In genomic region chr11:48798984-48799920, GRCm38 (mm10) we compare ENCODE assay signal across 8 mouse cellular contexts. TPM values are rescaled to one million over a fixed set of nuclear protein-coding genes. Genes with fewer than 3 reads are reported as not detected.
A peak's percentile ranks its signal among the peaks of the same experiment; 100 is the strongest.
DNase-seq lines count a peak whose midpoint lies in the region; ATAC-seq and TF ChIP-seq lines count a peak whose summit lies in the region.

No protein-coding gene starts in this region.

- peak overlapping the region; percentile 78 for H3K4me3 ChIP-seq in cerebellum, adult 2 months (replicated peaks; ENCODE audit: insufficient read depth, low read depth, low read length)
- peak overlapping the region; percentile 90 for H3K4me3 ChIP-seq in testis, adult 2 months (ENCODE audit: control insufficient read depth, low read depth, low read length)
- H3K4me3 ChIP-seq in limb, embryonic 11.5 days (ENCODE audit: low read depth, low read length): peak overlapping the region; percentile 89
- peak overlapping the region; percentile 61 for H3K4me3 ChIP-seq in olfactory bulb, adult 2 months (ENCODE audit: insufficient read depth, low read depth, low read length)

- H3K36me3 ChIP-seq in testis, adult 2 months (ENCODE audit: control insufficient read depth, insufficient read depth, low read length): peaks cover 1% of the 10 kb centered on the region
- peaks cover 20% of the 10 kb centered on the region for H3K36me3 ChIP-seq in limb, embryonic 11.5 days (ENCODE audit: control insufficient read depth, insufficient read depth, low read length)

- TF ChIP-seq POLR2A in cerebellum, adult 2 months (IDR thresholded peaks at IDR 0.05; ENCODE audit: borderline replicate concordance, insufficient read depth, low read length): no peak
- TF ChIP-seq POLR2A in testis, adult 2 months (IDR thresholded peaks at IDR 0.05; ENCODE audit: control insufficient read depth, low read depth, low read length): no peak
- no peak for TF ChIP-seq POLR2A in olfactory bulb, adult 2 months (IDR thresholded peaks at IDR 0.05; ENCODE audit: insufficient read depth, low read depth, low read length)

- no peak for TF ChIP-seq CTCF in cerebellum, adult 2 months (IDR thresholded peaks at IDR 0.05; ENCODE audit: borderline replicate concordance, insufficient read depth, low read depth, low read length)
- TF ChIP-seq CTCF in testis, adult 2 months (IDR thresholded peaks at IDR 0.05; ENCODE audit: control insufficient read depth, insufficient read depth, insufficient replicate concordance, low read depth, low read length): no peak
- no peak for TF ChIP-seq CTCF in olfactory bulb, adult 2 months (IDR thresholded peaks at IDR 0.05; ENCODE audit: insufficient read depth, low read depth, low read length)

- H3K4me1 ChIP-seq in cerebellum, adult 2 months (ENCODE audit: control insufficient read depth, insufficient read depth, low read length): peaks cover 11% of the 10 kb centered on the region; the same call in 1 of the 2 replicates
- peaks cover 2% of the 10 kb centered on the region; the same call in 1 of the 2 replicates for H3K4me1 ChIP-seq in testis, adult 2 months (ENCODE audit: control insufficient read depth, insufficient read depth, low read length)
- H3K4me1 ChIP-seq in limb, embryonic 11.5 days (ENCODE audit: control insufficient read depth, insufficient read depth, low read length): peaks cover 12% of the 10 kb centered on the region
- H3K4me1 ChIP-seq in olfactory bulb, adult 2 months (ENCODE audit: control insufficient read depth, insufficient read depth, low read length): peaks cover 7% of the 10 kb centered on the region; the same call in 1 of the 2 replicates

- peak overlapping the region; percentile 94 for H3K9ac ChIP-seq in limb, embryonic 11.5 days (ENCODE audit: low read length)

- peak; percentile 25; the same call in 1 of the 2 replicates for ATAC-seq in limb, embryonic 11.5 days (ENCODE audit: insufficient number of reproducible peaks, low FRiP score, low TSS enrichment, low read depth)

- H3K4me2 ChIP-seq in limb, embryonic 11.5 days (ENCODE audit: low read depth, severe bottlenecking): peak overlapping the region; percentile 79

- H3K27me3 ChIP-seq in cerebellum, adult 2 months (ENCODE audit: control insufficient read depth, insufficient read depth, low read length): no peaks in the 10 kb centered on the region
- no peaks in the 10 kb centered on the region for H3K27me3 ChIP-seq in testis, adult 2 months (ENCODE audit: control insufficient read depth, insufficient read depth, low read length)
- no peaks in the 10 kb centered on the region for H3K27me3 ChIP-seq in limb, embryonic 11.5 days (ENCODE audit: control insufficient read depth, insufficient read depth, low read length)

- H3K27ac ChIP-seq in cerebellum, adult 2 months (ENCODE audit: insufficient read depth, low read length): peak overlapping the region; percentile 44; the same call in 1 of the 2 replicates
- peak overlapping the region; percentile 99 for H3K27ac ChIP-seq in testis, adult 2 months (ENCODE audit: control insufficient read depth, insufficient read depth, low read depth, low read length)
- H3K27ac ChIP-seq in limb, embryonic 11.5 days (replicated peaks; ENCODE audit: low read depth, low read length): peak overlapping the region; percentile 94
- peak overlapping the region; percentile 2; the same call in 1 of the 2 replicates for H3K27ac ChIP-seq in olfactory bulb, adult 2 months (ENCODE audit: insufficient read depth, low read depth, low read length)

- no peaks in the 10 kb centered on the region for H3K9me3 ChIP-seq in limb, embryonic 11.5 days (ENCODE audit: control insufficient read depth, low read length)

- WGBS in cerebellum, adult 2 months: 10% methylated on average over 18 of the region's 18 CpGs
- 12% methylated on average over 18 of the region's 18 CpGs for WGBS in limb, embryonic 11.5 days
- WGBS in olfactory bulb, adult 2 months: 5% methylated on average over 18 of the region's 18 CpGs

- no peak for DNase-seq in cerebellum, adult 2 months
- no peak for DNase-seq in cerebellum, postnatal 10 days
- DNase-seq in testis, postnatal 14 days (ENCODE audit: low spot score): no peak
- DNase-seq in limb, embryonic 11.5 days (ENCODE audit: low spot score): no peak
- no peak for DNase-seq in thymus, postnatal 10 days (ENCODE audit: low spot score in 2 of 2)
- no peak for DNase-seq in urinary bladder, adult 18-20 months (ENCODE audit: low spot score in 2 of 2)

RNA-seq across cellular contexts. Expression of gene Rack1, which starts 0.9 kb away (rescaled TPM):
- 426 and 432 TPM in 2 replicates for polyA plus RNA-seq in cerebellum, adult 2 months (2012; rRNA removed)
- polyA plus RNA-seq in testis, adult 2 months (2012; rRNA removed): 208 and 217 TPM in 2 replicates
- polyA plus RNA-seq in limb, embryonic 11.5 days (2014; fragmentation: Nextera tagmentation; extraction: Ambion mirVana): 805 and 864 TPM in 2 replicates
- 2,873 TPM in 1 of 2 replicates, not detected in the other for polyA plus RNA-seq in olfactory bulb, adult 2 months (2012; ENCODE audit: insufficient read depth, insufficient read length, low replicate concordance, missing spikeins)

RNA-seq across cellular contexts. Expression of gene Trim41, which starts 17.9 kb away (rescaled TPM):
- 42.3 and 45.0 TPM in 2 replicates for polyA plus RNA-seq in cerebellum, adult 2 months (2012; rRNA removed)
- 85.7 and 95.5 TPM in 2 replicates for polyA plus RNA-seq in testis, adult 2 months (2012; rRNA removed)
- polyA plus RNA-seq in limb, embryonic 11.5 days (2014; fragmentation: Nextera tagmentation; extraction: Ambion mirVana): 5.7 TPM in 2 replicates
- not detected in 2 replicates for polyA plus RNA-seq in olfactory bulb, adult 2 months (2012; ENCODE audit: insufficient read depth, insufficient read length, low replicate concordance, missing spikeins)

RNA-seq across cellular contexts. Expression of gene Trim7, which starts 26.7 kb away (rescaled TPM):
- 4.2 and 4.7 TPM in 2 replicates for polyA plus RNA-seq in cerebellum, adult 2 months (2012; rRNA removed)
- polyA plus RNA-seq in testis, adult 2 months (2012; rRNA removed): 16.3 and 18.3 TPM in 2 replicates
- polyA plus RNA-seq in limb, embryonic 11.5 days (2014; fragmentation: Nextera tagmentation; extraction: Ambion mirVana): 0.25 and 0.41 TPM in 2 replicates
- not detected in 2 replicates for polyA plus RNA-seq in olfactory bulb, adult 2 months (2012; ENCODE audit: insufficient read depth, insufficient read length, low replicate concordance, missing spikeins)

RNA-seq across cellular contexts. Expression of gene Gm12184, which starts 27.2 kb away (rescaled TPM):
- 30.1 and 34.0 TPM in 2 replicates for polyA plus RNA-seq in cerebellum, adult 2 months (2012; rRNA removed)
- 4.8 and 7.2 TPM in 2 replicates for polyA plus RNA-seq in testis, adult 2 months (2012; rRNA removed)
- 9.4 and 13.5 TPM in 2 replicates for polyA plus RNA-seq in limb, embryonic 11.5 days (2014; fragmentation: Nextera tagmentation; extraction: Ambion mirVana)
- not detected in 2 replicates for polyA plus RNA-seq in olfactory bulb, adult 2 months (2012; ENCODE audit: insufficient read depth, insufficient read length, low replicate concordance, missing spikeins)

Comparison
In these comparisons a context has a peak if more than half of its experiments do, and no peak if none do; other contexts are left out.
1. H3K27ac ChIP-seq: peak in every context shown above with its lines; median percentile 99 in testis, adult 2 months; 94 in limb, embryonic 11.5 days; 44 in cerebellum, adult 2 months; 2 in olfactory bulb, adult 2 months.